ENCODE assay signal across 13 mouse cellular contexts in genomic region chr2:69024856-69025255, GRCm38 (mm10).
"Had no signal": no experiment of that assay in that cellular context is flagged by ENCODE, and none has a peak within 500 bp of the region (broad histone marks: within the 10 kb centered on the region; RNA-seq: fewer than 3 reads in every experiment).

No protein-coding gene starts in this region.

- ATAC-seq: liver, embryonic 12.5 days had no signal

- DNase-seq: kidney, adult 8-10 months; kidney, postnatal 10 days; kidney, postnatal 36 days; liver; lung, adult 18-20 months; lung, postnatal 10 days; lung, postnatal 36 days; midbrain, embryonic 14.5 days; right cerebral cortex, postnatal 25 days; spleen, adult 18-20 months; thymus, adult 18-20 months; thymus, postnatal 36 days had no signal
